Mouse (Mus musculus) forebrain, embryonic 16.5 days (tissue): ENCODE results near the gene Dpm2. TPM values are rescaled to one million over a fixed set of nuclear protein-coding genes. Genes with fewer than 3 reads are reported as not detected.
A peak's percentile ranks its signal among the peaks of the same experiment; 100 is the strongest.

Experiments
- ATAC-seq: fragments of 200-750 bp; cut with Nextera tagmentation; 2 replicates; pipeline ENCODE4 v1.8.0; 2017; ENCODE audit warnings: mild to moderate bottlenecking, moderate library complexity
- H3K27ac ChIP-seq: fragments of 300-500 bp; sonication (generic); 2 replicates; pipeline ENCODE4 v1.5.1; 2014; ENCODE audit warnings: low read length, control low read depth
- H3K27me3 ChIP-seq: fragments of 300-500 bp; sonication (generic); replicated peaks from 2 replicates; pipeline ENCODE4 v1.6.1; 2014; ENCODE audit warnings: low read length; ENCODE audit not compliant: control insufficient read depth, insufficient read depth
- H3K36me3 ChIP-seq: fragments of 300-500 bp; sonication (generic); 2 replicates; pipeline ENCODE4 v1.6.1; 2014; ENCODE audit not compliant: control insufficient read depth, insufficient read depth
- H3K4me1 ChIP-seq: fragments of 300-500 bp; sonication (generic); replicated peaks from 2 replicates; pipeline ENCODE4 v1.6.1; 2014; ENCODE audit warnings: low read length; ENCODE audit not compliant: control insufficient read depth, insufficient read depth
- H3K4me2 ChIP-seq: fragments of 300-500 bp; sonication (generic); 2 replicates; pipeline ENCODE4 v1.6.1; 2014; ENCODE audit warnings: mild to moderate bottlenecking, low read length, control low read depth
- H3K4me3 ChIP-seq: fragments of 300-500 bp; sonication (generic); replicated peaks from 2 replicates; pipeline ENCODE4 v1.5.1; 2014; ENCODE audit warnings: mild to moderate bottlenecking, low read length, control low read depth
- H3K9ac ChIP-seq: fragments of 300-500 bp; sonication (generic); replicated peaks from 2 replicates; pipeline ENCODE4 v1.6.1; 2014; ENCODE audit warnings: low read depth, low read length, control low read depth
- H3K9me3 ChIP-seq: fragments of 300-500 bp; sonication (generic); 2 replicates; pipeline ENCODE4 v1.6.1; 2016; ENCODE audit warnings: low read length; ENCODE audit not compliant: control insufficient read depth
- WGBS: fragments of 180-500 bp; shearing (Covaris S2); extraction: QIAGEN DNeasy Blood & Tissue Kit; methylation state at CpG from one replicate; pipeline ENCODE4 v1.1.7; 2014; 5-methylcytosine and 5-hydroxymethylcytosine counted together
- polyA plus RNA-seq: library from polyadenylated mRNA; unstranded; fragments of >200 nt; fragmentation: Nextera tagmentation; extraction: Ambion mirVana; gene quantifications from 2 replicates; pipeline ENCODE4 v1.2.1, GENCODE M21; 2015

The Dpm2 gene
- polyA plus RNA-seq, 1 experiment from 2014 or later, result 141 TPM

DNA sequence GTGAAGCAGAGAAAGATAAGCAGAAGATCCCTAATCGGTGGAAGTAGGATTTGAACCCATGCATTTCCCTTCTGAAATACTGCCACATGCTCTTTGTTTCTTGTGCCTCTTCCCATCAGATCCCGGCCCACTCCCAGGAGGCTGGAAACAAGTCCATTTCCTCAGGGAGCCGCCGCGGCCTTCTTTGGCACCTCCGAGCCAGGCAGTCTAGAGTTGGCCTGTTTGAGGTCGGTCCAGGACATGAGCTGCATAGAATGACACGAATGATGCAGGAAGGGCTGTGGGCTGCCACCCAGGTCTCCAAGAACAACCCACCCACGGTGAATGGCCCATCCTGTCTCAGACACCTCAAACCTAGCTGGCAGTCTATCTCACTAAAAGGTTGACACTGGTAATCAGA, 5.9 kb downstream of the Dpm2 start:
- Histone ChIP-seq H3K36me3 (no peaks in the 10 kb centered on the region), H3K4me1 (peaks cover 14% of the 10 kb centered on the region), H3K9ac (no peak overlapping the region), H3K4me3 (no peak overlapping the region), H3K27me3 (peaks cover 8% of the 10 kb centered on the region; the same call in 1 of the 2 replicates), H3K27ac (no peak overlapping the region), H3K4me2 (no peak overlapping the region), H3K9me3 (no peaks in the 10 kb centered on the region)
- whole genome bisulfite sequencing, result 87% methylated on average over 9 of the region's 9 CpGs
- ATAC-seq, result no peak

DNA sequence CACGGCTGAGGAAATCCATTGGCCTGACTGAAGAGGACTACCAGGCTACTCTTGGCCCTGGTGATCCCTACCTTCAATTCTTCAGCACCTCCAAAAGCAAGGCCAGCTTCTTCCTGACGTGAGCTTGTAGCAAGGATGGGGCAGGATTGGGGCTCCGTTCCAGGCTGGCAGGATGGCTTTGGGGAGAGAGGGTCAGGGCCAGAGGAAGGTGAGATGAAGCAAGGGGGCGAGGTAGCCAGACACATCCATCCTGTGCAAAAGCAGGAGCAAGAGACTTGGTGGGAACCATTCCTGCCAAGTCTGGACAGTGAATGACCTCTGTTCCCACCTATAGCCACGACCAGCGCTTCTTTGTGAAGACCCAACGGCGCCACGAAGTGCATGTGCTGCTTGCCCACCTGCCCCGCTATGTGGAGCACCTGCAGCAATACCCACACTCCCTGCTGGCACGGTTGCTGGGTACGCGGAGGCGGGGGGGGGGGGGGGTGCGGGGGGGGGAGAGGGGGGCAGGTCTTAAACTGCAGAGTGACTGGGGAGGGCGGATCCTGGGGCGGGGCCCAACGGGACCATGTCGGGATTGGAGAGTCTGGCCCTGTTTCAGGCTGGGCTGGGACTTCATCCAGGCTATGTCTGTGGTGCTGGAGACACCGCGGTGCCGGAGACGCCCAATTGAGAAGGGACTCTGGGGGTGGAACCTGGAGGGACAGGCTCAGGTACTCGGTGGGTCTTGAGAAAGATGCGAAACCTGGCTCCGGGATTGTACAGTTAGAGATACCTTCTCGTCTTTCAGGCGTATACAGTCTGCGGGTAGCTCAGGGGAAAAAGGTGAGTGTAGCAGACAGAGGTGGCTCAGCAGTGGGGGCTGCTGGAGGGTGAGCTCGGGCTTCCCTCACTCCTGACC, 7.7 kb downstream of the Dpm2 start:
- Histone ChIP-seq H3K4me3 (no peak overlapping the region), H3K9ac (no peak overlapping the region), H3K27ac (no peak overlapping the region), H3K27me3 (peaks cover 8% of the 10 kb centered on the region; the same call in 1 of the 2 replicates), H3K4me1 (peaks cover 11% of the 10 kb centered on the region), H3K4me2 (no peak overlapping the region), H3K36me3 (no peaks in the 10 kb centered on the region), H3K9me3 (no peaks in the 10 kb centered on the region)
- WGBS, result 42% methylated on average over 25 of the region's 30 CpGs
- ATAC-seq, result no peak

DNA sequence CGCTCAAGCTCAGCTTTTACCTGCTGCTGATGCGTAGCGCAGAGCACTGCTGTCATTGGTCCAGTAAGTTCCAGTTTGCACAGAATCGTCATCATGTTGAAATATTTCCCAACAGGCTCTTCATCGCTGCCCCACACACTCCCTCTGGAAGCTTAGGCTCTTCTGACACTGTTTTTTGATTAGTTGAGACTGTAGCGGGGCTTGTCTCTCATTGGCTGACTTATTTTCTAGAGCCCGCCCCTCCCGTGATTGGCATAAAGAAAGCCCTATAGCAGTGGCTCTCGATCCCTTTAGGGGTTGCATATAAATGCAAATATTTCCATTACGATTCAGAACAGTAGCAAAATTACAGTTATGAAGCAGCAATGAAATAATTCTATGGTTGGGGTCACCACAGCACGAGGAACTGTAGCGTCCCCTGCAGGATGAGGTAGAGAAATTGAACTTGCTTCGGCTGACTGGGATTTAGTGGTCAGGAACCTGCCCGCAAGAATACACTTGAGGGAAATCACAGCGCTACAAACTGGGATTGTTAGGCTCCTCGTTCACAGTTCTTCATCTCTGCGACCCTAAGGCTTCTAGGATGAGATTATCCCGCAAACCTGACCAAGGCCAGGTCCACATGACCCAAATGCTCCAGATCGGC, 10.9 kb downstream of the Dpm2 start:
- H3K9ac ChIP-seq, result no peak overlapping the region
- peaks cover 8% of the 10 kb centered on the region; the same call in 1 of the 2 replicates for H3K27me3 ChIP-seq
- WGBS, result 37% methylated on average over 19 of the region's 19 CpGs
- no peak overlapping the region for H3K27ac ChIP-seq
- peak overlapping the region; percentile 18; the same call in 1 of the 2 replicates for H3K4me3 ChIP-seq
- H3K9me3 ChIP-seq, result no peaks in the 10 kb centered on the region
- peak; percentile 81 for ATAC-seq
- peak overlapping the region; percentile 9; the same call in 1 of the 2 replicates for H3K4me2 ChIP-seq
- H3K36me3 ChIP-seq, result no peaks in the 10 kb centered on the region
- H3K4me1 ChIP-seq, result peaks cover 7% of the 10 kb centered on the region

DNA sequence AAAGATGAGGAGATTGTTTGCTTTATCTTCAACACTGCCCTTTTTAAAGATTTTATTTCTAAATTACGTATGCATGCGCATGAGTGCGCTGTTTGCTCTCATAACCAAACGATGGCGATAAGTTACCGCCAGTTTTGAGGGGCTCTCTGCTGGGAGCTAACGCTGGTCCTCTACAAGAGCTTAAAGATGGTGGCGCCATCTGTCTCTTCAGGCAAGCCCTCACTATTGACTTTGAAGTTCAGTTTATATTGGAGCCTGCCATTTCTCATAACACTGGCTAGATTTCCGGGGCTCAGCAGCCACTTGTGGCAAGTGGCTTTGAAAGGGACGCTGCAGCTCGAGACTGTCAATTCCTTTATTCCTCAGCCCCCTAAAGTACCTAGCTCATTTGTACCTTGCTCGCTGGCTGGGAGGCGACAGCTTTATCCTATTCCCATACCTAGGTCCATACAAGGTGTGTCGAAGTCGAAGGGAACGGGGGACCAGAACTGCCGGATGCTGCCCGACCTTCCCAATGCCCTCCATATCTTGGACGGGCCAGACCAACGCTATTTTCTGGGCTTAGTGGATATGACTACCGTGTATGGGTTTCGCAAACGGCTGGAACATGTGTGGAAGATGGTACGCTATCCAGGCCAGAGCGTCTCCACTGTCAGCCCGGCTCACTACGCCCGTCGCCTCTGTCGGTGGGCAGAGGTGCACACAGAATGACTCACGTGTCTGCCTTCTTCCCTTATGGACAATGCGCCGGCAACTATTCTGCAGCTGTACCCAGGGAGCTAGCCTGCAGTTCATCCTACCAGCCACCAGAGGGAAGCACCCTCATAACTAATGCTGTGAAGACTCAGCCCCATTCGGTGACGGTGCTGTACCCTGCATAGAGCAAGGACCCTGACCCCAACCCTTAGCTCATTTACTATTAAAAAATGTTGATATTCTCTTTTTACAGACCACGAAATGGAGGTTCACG, 12.5 kb downstream of the Dpm2 start:
- Histone ChIP-seq H3K4me2 (peak overlapping the region; percentile 58), H3K27ac (no peak overlapping the region), H3K4me3 (peak overlapping the region; percentile 37), H3K27me3 (0 out of 2 replicates have a peak, but pooled peaks cover 8% of the 10 kb centered on the region), H3K4me1 (peaks cover 21% of the 10 kb centered on the region), H3K36me3 (no peaks in the 10 kb centered on the region), H3K9me3 (no peaks in the 10 kb centered on the region), H3K9ac (peak overlapping the region; percentile 47)
- peak; percentile 64 for ATAC-seq
- 13% methylated on average over 37 of the region's 37 CpGs for WGBS

DNA sequence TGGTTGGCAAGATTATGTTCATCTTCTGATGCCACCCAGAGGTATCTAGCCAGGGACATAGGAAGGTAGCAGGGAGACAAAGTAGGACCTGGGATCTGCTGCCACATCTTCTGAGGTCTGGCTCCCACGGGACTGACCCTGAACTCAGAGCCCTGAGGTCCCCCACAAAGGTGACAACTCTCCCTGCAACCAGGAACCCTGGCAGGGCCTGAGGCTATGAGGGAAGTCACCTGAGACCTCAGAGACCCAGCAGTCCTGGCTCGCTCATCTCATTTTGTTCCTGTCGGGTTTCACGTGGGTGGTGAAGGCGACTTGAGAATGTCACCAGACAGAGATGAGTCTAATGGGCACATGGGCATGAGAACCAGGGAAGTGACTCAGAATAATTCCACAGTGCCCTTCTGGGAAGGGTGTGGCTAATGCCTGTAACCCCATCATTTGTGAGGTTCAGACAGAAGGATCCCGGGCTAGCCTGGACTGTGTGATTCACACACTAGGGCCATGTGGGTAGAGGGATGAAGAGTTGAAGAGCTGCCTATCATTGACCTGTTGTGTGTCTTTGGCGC, 14.6 kb downstream of the Dpm2 start:
- H3K4me3 ChIP-seq, result no peak overlapping the region
- no peak for ATAC-seq
- 91% methylated on average over 7 of the region's 7 CpGs for WGBS
- H3K4me2 ChIP-seq, result no peak overlapping the region
- no peaks in the 10 kb centered on the region for H3K36me3 ChIP-seq
- no peaks in the 10 kb centered on the region for H3K27me3 ChIP-seq
- no peak overlapping the region for H3K27ac ChIP-seq
- H3K4me1 ChIP-seq, result peaks cover 32% of the 10 kb centered on the region
- no peak overlapping the region for H3K9ac ChIP-seq
- H3K9me3 ChIP-seq, result no peaks in the 10 kb centered on the region

DNA sequence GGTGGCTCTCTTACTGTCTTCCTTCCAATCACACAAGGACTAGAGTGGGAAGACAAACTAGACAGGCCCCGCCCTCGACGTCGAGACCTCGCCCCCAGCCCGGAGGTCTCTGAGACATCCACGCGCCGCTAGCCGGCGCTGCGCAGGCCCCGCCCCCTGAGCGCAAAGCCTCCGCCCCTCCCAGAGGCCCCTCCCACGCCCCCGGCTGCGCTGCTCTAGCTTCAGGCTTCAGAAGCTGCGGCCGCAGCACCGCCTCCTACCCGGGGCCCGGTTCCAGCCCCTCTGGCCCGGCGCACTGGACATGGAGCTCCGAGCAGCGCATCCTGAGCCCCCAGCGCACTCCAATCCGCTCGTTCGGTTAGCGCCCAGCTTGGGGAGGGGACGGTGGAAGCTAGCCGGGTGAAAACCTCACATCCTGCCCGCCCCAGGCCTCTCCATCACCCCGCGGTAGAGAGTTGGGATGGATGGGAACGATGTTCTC, 16.3 kb downstream of the Dpm2 start, which contains the start of gene St6galnac4:
TSS of gene St6galnac4 (plus strand) at position 225 of the 481 bp plus-strand sequence.
- peak; percentile 88 for ATAC-seq
- H3K36me3 ChIP-seq, result no peaks in the 10 kb centered on the region
- no peak within 1 kb of the TSS; the same call in 1 of the 2 replicates for H3K27ac ChIP-seq
- peak within 1 kb of the TSS; percentile 77 for H3K9ac ChIP-seq
- no peaks in the 10 kb centered on the region for H3K27me3 ChIP-seq
- H3K4me3 ChIP-seq, result peak within 1 kb of the TSS; percentile 62
- under 1% methylated on average over 38 of the region's 38 CpGs for WGBS
- peak within 1 kb of the TSS; percentile 68 for H3K4me2 ChIP-seq
- peaks cover 32% of the 10 kb centered on the region for H3K4me1 ChIP-seq
- no peaks in the 10 kb centered on the region for H3K9me3 ChIP-seq

DNA sequence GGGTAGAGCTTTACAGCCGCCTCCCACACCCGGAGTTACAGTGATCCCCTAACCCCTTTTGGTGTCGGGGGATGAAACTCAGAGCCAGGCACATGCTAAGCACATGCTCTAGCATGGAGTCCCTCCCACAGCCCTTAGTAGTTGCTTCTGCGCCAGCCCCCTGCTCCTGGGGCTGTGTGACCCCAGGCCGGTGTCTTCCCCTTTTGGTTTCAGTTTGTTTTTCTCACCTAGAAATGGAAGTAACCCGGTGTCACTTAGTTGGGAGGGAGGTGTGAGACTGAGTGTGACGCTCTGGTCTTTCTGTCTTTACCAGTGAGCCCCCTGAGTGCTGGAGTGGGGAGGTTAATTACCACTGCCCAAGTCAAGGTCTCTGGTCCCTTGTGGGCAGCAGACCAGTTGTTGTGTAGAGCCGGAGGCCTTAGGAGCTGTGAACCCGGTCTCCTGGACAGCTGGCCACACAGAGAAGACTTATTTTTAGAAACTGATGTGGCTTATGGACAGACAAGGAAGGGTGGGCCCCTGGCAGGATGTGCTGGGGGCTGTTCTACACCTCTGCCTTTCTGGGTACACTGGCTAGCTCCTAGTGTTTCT, 17.2 kb downstream of the Dpm2 start:
- Histone ChIP-seq H3K9ac (peak overlapping the region; percentile 77), H3K4me1 (peaks cover 32% of the 10 kb centered on the region), H3K9me3 (no peaks in the 10 kb centered on the region), H3K27ac (no peak overlapping the region), H3K4me2 (peak overlapping the region; percentile 68), H3K27me3 (no peaks in the 10 kb centered on the region), H3K4me3 (peak overlapping the region; percentile 62), H3K36me3 (no peaks in the 10 kb centered on the region)
- ATAC-seq, result no peak
- WGBS, result 54% methylated on average over 9 of the region's 9 CpGs

DNA sequence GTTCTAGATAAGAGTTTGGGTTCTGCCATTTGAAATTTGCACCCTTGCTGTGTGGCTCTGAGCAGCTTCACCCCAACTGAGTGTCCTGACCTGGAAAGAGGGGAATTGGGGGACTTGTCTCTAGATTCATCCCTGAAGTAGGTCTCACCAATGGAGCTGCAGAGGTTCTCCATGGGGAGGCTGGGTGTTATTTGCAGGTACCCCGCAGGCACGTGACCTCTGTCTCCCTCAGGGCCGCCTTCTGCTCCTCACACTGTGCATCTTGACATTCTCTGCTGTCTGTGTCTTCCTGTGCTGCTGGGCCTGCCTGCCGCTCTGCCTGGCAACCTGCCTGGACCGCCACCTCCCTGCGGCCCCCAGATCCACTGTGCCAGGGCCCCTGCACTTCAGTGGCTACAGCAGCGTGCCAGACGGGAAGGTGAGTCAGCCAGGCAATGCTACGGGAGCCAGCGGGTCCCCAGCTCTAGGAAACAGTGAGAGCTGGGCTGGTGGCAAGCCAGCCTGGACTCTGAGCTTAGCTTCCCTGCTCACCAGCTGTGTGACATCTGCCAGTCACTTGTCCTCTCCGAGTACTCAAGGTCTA, 18.6 kb downstream of the Dpm2 start:
- H3K4me3 ChIP-seq, result no peak overlapping the region
- H3K27ac ChIP-seq, result no peak overlapping the region
- H3K9ac ChIP-seq, result no peak overlapping the region
- H3K4me1 ChIP-seq, result peaks cover 26% of the 10 kb centered on the region
- H3K27me3 ChIP-seq, result no peaks in the 10 kb centered on the region
- no peak for ATAC-seq
- no peaks in the 10 kb centered on the region for H3K9me3 ChIP-seq
- WGBS, result 50% methylated on average over 11 of the region's 11 CpGs
- no peak overlapping the region for H3K4me2 ChIP-seq
- H3K36me3 ChIP-seq, result no peaks in the 10 kb centered on the region
